Mouse (Mus musculus) heart, adult 2 months (tissue): ENCODE data around the gene Slirp. TPM values are rescaled to one million over a fixed set of nuclear protein-coding genes. Genes with fewer than 3 reads are reported as not detected.

Source experiments
- DNase-seq, 2 experiments: peaks; one replicate each; pipeline ENCODE4 v3.0.0; 2021
- H3K27ac ChIP-seq: fragments of 200-600 bp; 2 replicates; pipeline ENCODE4 v1.8.1; 2022
- H3K27me3 ChIP-seq: fragments of 200-500 bp; 2 replicates; pipeline ENCODE4 v1.6.1; 2012; ENCODE audit warnings: mild to moderate bottlenecking, low read length, inconsistent platforms, mixed read lengths; ENCODE audit not compliant: control insufficient read depth, insufficient read depth
- H3K36me3 ChIP-seq: fragments of 200-500 bp; 2 replicates; pipeline ENCODE4 v1.6.1; 2012; ENCODE audit warnings: low read length, inconsistent platforms; ENCODE audit not compliant: control insufficient read depth, insufficient read depth
- H3K4me1 ChIP-seq: fragments of 200-500 bp; 2 replicates; pipeline ENCODE4 v1.6.1; 2011; ENCODE audit warnings: low read length; ENCODE audit not compliant: control insufficient read depth, insufficient read depth
- H3K4me3 ChIP-seq: fragments of 200-600 bp; 2 replicates; pipeline ENCODE4 v1.8.1; 2022
- H3K79me2 ChIP-seq: fragments of 200-500 bp; replicated peaks from 2 replicates; pipeline ENCODE4 v1.6.1; 2012; ENCODE audit warnings: mild to moderate bottlenecking, inconsistent platforms, low read length, moderate library complexity, mixed read lengths; ENCODE audit not compliant: control insufficient read depth, insufficient read depth
- H3K9ac ChIP-seq: fragments of 200-500 bp; 2 replicates; pipeline ENCODE4 v1.6.1; 2012; ENCODE audit warnings: low read depth, mild to moderate bottlenecking, control low read depth, inconsistent platforms, low read length, mixed read lengths
- CTCF ChIP-seq: fragments of 200-600 bp; IDR thresholded peaks from 2 replicates; pipeline ENCODE4 v1.8.1; 2022; ENCODE audit warnings: antibody characterized with exemption, mild to moderate bottlenecking, moderate library complexity
- EP300 ChIP-seq: fragments of 200-500 bp; IDR thresholded peaks from 2 replicates; pipeline ENCODE4 v1.6.1; 2011; ENCODE audit warnings: low read depth, low read length, control low read depth; ENCODE audit not compliant: insufficient read depth
- POLR2A ChIP-seq: fragments of 200-500 bp; IDR thresholded peaks from 2 replicates; pipeline ENCODE4 v1.6.1; 2011; ENCODE audit warnings: mild to moderate bottlenecking, low read depth, low read length, control low read depth; ENCODE audit not compliant: insufficient read depth
- WGBS: fragments of 180-500 bp; shearing (Covaris S2); methylation state at CpG from one replicate; pipeline ENCODE4 v1.1.7; 2018; 5-methylcytosine and 5-hydroxymethylcytosine counted together
- intact Hi-C: fragments of 180-260 bp; cut with DNase I; formaldehyde crosslinking; loops from one replicate; pipeline ENCODE4 v1.15.1; 2025
- long read RNA-seq: library from polyadenylated mRNA; stranded (forward); transcript quantifications from one replicate; pipeline ENCODE4 v2.0.0, GENCODE M21; 2021
- polyA plus RNA-seq: library from polyadenylated mRNA; depleted of rRNA; stranded (reverse); fragments of >200 nt; gene quantifications from 2 replicates; pipeline ENCODE4 v1.2.3, GENCODE M21; 2012; rRNA removed
- total RNA-seq, 2 experiments: library from RNA; stranded (reverse); gene quantifications; 2 replicates each; pipeline ENCODE4 v1.2.3; 2021

Gene Slirp
- total RNA-seq, result 100 to 1,000 TPM; 169 to 173 TPM
- polyA plus RNA-seq, result 32.1 and 49.0 TPM in 2 replicates
- long read RNA-seq, transcript Slirp-204 (4 exons, 2,701 nt), result major isoform, 121 of 165 reads
- long read RNA-seq, partial matches to known transcripts, result 38 of 165 reads
- long read RNA-seq, other reads (novel, unspliced or antisense), result 4 of 165 reads

DNA sequence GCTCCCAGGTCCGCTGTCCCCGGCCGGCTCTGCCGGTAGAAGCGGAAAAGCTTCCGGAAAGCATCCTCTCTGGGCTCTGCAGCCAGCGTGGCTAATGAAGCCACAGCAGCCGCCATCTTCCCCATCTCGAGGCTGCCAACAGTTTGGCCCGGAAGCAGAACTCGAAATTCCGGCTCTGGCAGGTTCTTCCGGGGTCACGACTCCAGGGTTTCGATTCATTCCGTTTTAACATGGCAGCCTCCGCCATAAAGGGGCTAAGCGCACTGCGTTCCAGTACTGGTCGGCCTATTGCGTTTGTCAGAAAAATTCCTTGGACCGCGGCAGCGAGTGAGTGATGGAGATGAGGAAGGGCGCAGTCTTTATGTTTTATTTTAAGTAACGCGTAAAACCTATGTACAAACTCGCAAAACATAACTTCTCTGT lies at the start of gene Slirp, which contains the start of gene Alkbh1:
Gene Slirp (plus strand): TSS at position 197 of the 423 bp plus-strand sequence.
Gene Alkbh1 (minus strand): TSS at position 318 of the 423 bp plus-strand sequence.
- Histone ChIP-seq H3K27me3 (no peaks in the 10 kb centered on the region), H3K36me3 (peaks cover 21% of the 10 kb centered on the region), H3K4me1 (peaks cover 5% of the 10 kb centered on the region), H3K9ac (peak within 1 kb of the TSS; percentile 92), H3K27ac (peak within 1 kb of the TSS; percentile 73), H3K4me3 (peak within 1 kb of the TSS; percentile 87), H3K79me2 (no peaks in the 10 kb centered on the region; the same call in none of the 2 replicates)
- peak; percentile 90 to 91 for DNase-seq
- peak; percentile 87 for TF ChIP-seq POLR2A
- TF ChIP-seq EP300, result peak; percentile 62; the same call in 1 of the 2 replicates
- no peak for TF ChIP-seq CTCF
- WGBS, result under 1% methylated on average over 28 of the region's 28 CpGs
- intact Hi-C loops, result loop anchor here (2.0 kb wide), 1 partner anchor 29 kb away; the partner anchor contains the start of gene Snw1

DNA sequence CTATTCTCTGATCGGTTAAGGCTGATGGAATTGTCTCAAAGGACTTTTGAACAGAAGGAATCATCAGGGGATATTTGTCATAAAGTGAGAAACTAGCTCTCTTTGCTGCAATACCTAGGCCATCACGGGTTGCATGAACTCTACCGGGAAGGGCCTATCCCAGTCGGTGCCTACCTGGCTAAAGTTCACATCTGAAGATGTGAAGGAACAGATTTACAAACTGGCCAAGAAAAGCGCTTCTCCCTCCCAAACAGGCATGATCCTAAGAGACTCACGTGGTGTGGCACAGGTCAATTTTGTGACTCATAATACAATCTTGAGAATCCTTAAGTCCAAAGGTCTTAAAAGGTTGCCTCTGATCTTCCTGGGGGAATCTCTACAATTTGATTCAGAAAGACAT lies 49.4 kb upstream of the Slirp start:
- TF ChIP-seq POLR2A (no peak), EP300 (no peak), CTCF (no peak)
- H3K9ac ChIP-seq, result no peak overlapping the region
- H3K27ac ChIP-seq, result no peak overlapping the region
- H3K4me1 ChIP-seq, result peaks cover 5% of the 10 kb centered on the region
- no peak overlapping the region for H3K4me3 ChIP-seq
- H3K27me3 ChIP-seq, result no peaks in the 10 kb centered on the region
- intact Hi-C loops, result no loop called here
- DNase-seq, result no peak
- 96% methylated on average over 6 of the region's 6 CpGs for WGBS
- H3K36me3 ChIP-seq, result peaks cover 2% of the 10 kb centered on the region; the same call in 1 of the 2 replicates
- H3K79me2 ChIP-seq, result no peaks in the 10 kb centered on the region

DNA sequence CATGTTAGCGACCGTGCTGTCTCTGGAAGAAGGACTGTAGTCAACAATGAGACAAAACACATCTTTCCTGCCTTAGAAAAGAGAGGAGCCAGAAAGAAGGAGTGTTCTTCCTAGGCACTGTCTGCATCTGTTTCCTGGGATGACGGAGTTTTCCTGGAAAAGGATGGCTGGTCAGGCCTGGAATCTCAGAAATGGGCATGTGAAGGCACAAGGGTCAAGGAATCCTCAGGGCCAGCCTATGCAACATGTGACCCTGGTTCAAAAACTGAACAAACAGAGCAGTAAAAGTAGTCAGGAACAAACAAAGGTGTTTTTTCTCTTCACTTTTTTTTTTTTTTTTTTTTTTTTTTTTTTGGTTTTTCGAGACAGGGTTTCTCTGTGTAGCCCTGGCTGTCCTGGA lies 46.6 kb upstream of the Slirp start:
- Histone ChIP-seq H3K4me3 (no peak overlapping the region), H3K4me1 (peaks cover 5% of the 10 kb centered on the region), H3K9ac (no peak overlapping the region), H3K27me3 (no peaks in the 10 kb centered on the region), H3K36me3 (peaks cover 2% of the 10 kb centered on the region; the same call in 1 of the 2 replicates), H3K79me2 (no peaks in the 10 kb centered on the region), H3K27ac (no peak overlapping the region)
- WGBS, result 76% methylated on average over 4 of the region's 4 CpGs
- TF ChIP-seq EP300, result no peak
- TF ChIP-seq POLR2A, result no peak
- no peak for TF ChIP-seq CTCF
- intact Hi-C loops, result no loop called here
- DNase-seq, result no peak

DNA sequence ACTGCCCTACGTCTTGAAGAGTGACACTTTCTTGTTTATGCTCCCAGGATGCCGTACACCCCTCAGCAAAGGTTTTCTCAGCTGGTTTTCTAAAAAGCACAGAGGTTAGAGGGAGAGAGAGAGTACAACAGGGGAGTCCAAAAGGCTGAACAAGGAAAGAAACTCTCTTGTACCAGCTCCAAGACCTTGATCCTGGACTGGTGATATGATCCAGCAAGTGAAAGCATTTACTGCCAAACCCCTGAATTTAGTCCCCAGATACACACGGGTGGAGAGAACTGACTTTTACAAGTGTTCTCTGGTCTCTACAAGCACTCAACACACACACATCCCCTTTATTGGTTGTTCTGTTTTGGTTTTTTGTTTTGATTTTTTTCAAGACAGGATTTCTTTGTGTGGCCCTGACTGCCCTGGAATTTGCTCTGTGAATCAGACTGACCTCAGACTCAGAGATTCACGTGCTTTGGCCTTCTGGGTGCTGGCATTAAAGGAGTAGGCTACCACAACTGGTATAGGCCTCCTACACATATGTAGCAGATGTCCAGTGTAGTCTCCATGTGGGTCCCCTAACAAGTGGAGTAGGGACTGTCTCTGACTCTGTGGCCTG lies 45.8 kb upstream of the Slirp start:
- TF ChIP-seq POLR2A, result no peak
- no peak for TF ChIP-seq CTCF
- no peak for TF ChIP-seq EP300
- intact Hi-C loops, result no loop called here

DNA sequence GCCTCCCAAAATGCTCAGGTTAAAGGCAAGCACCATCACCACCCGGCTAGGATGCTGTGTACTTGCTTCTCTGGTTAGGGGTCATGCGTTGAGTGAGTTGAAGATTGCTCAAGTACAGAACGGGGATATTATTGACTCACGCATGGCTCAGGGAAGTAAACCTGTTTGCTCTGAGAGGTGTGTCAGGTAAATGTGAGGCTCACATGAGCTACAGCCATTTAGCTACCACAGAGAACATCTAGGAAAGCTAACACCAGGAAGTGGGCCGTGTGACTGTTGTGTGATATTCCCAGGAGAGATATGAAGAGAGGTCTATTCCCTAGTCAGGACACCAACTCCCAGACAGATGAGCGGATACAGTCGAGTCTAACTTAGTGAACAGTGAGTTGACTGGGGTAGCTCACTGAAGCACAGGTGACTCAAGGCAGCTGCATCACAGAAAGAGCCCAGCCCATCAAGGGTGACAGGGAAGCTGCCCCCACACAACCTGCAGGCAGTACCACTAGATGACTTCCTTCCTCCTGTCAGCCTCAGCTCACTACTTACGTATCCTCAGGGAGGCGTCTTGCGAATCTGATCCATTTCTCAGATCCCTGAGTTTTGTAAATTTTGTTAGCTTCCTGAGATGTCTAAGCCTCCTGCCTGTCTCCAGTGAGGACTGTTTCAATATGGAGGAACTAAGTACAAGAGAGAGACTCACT lies 44.4 kb upstream of the Slirp start:
- no peak for TF ChIP-seq CTCF
- TF ChIP-seq EP300, result no peak
- no peak for TF ChIP-seq POLR2A
- intact Hi-C loops, result no loop called here
- DNase-seq, result no peak
- H3K9ac ChIP-seq, result no peak overlapping the region
- H3K79me2 ChIP-seq, result no peaks in the 10 kb centered on the region
- no peaks in the 10 kb centered on the region for H3K36me3 ChIP-seq
- H3K27me3 ChIP-seq, result no peaks in the 10 kb centered on the region
- H3K4me1 ChIP-seq, result no peaks in the 10 kb centered on the region
- 78% methylated on average over 10 of the region's 10 CpGs for WGBS
- H3K4me3 ChIP-seq, result no peak overlapping the region
- H3K27ac ChIP-seq, result no peak overlapping the region

More for the DNA sequence above, 45.8 kb upstream of the Slirp start:
- DNase-seq, result no peak
- H3K79me2 ChIP-seq, result no peaks in the 10 kb centered on the region
- no peak overlapping the region for H3K9ac ChIP-seq
- H3K4me1 ChIP-seq, result peaks cover 5% of the 10 kb centered on the region
- 68% methylated on average over 4 of the region's 4 CpGs for WGBS
- H3K36me3 ChIP-seq, result peaks cover 2% of the 10 kb centered on the region; the same call in 1 of the 2 replicates
- no peaks in the 10 kb centered on the region for H3K27me3 ChIP-seq
- H3K4me3 ChIP-seq, result no peak overlapping the region
- no peak overlapping the region for H3K27ac ChIP-seq
